Mouse (Mus musculus) ES-E14 (cell line): ENCODE measurements around the gene Apol8. TPM values are rescaled to one million over a fixed set of nuclear protein-coding genes. Genes with fewer than 3 reads are reported as not detected.

Source experiments
- DNase-seq: peaks from one replicate; pipeline ENCODE4 v3.0.0-alpha.2; 2013; ENCODE audit warnings: low read depth, low spot score
- H3K27ac ChIP-seq: 2 replicates; pipeline ENCODE4 v1.5.1; 2012; ENCODE audit warnings: low read depth, mild to moderate bottlenecking, low read length, moderate library complexity, mixed read lengths; ENCODE audit not compliant: poor library complexity, insufficient read depth, severe bottlenecking
- H3K36me3 ChIP-seq: 2 replicates; pipeline ENCODE4 v1.6.1; 2012; ENCODE audit warnings: mild to moderate bottlenecking, low read length, moderate library complexity, mixed read lengths; ENCODE audit not compliant: control insufficient read depth, poor library complexity, insufficient read depth, severe bottlenecking
- H3K4me1 ChIP-seq, 2 experiments: fragments of 150-350 bp in 1 of 2; sonication (generic) in 1 of 2; 2 replicates each; pipeline ENCODE4 v1.6.1; 2012; ENCODE audit warnings: low read length in 2 of 2, mild to moderate bottlenecking in 1 of 2, mixed read lengths in 1 of 2; ENCODE audit not compliant: control insufficient read depth in 2 of 2, insufficient read depth in 2 of 2, poor library complexity in 1 of 2
- H3K4me3 ChIP-seq, 2 experiments: fragments of 150-350 bp in 1 of 2; sonication (generic) in 1 of 2; 2 replicates each; pipeline ENCODE4 v1.5.1; 2012; ENCODE audit warnings: low read length in 2 of 2, low read depth in 1 of 2, mild to moderate bottlenecking in 1 of 2, mixed read lengths in 1 of 2; ENCODE audit not compliant: insufficient read depth in 1 of 2, poor library complexity in 1 of 2, severe bottlenecking in 1 of 2
- H3K9ac ChIP-seq: 2 replicates; pipeline ENCODE4 v1.6.1; 2012; ENCODE audit warnings: low read depth, mild to moderate bottlenecking, low read length, mixed read lengths; ENCODE audit not compliant: poor library complexity, insufficient read depth, severe bottlenecking
- H3K9me3 ChIP-seq: fragments of 150-350 bp; sonication (generic); 2 replicates; pipeline ENCODE4 v1.6.1; 2012; ENCODE audit warnings: low read depth, mild to moderate bottlenecking, low read length; ENCODE audit not compliant: control insufficient read depth, insufficient read depth
- CHD2 ChIP-seq: IDR thresholded peaks from 2 replicates; pipeline ENCODE4 v1.6.1; 2014; ENCODE audit warnings: mild to moderate bottlenecking, low read depth, low read length, inconsistent platforms
- HCFC1 ChIP-seq: IDR thresholded peaks from 2 replicates; pipeline ENCODE4 v1.6.1; 2012; ENCODE audit warnings: low read length, inconsistent platforms, borderline replicate concordance; ENCODE audit not compliant: insufficient read depth
- MAFK ChIP-seq: IDR thresholded peaks from 2 replicates; pipeline ENCODE4 v1.6.1; 2014; ENCODE audit warnings: mild to moderate bottlenecking, low read depth, low read length, inconsistent platforms; ENCODE audit not compliant: insufficient read depth
- ZC3H11A ChIP-seq: IDR thresholded peaks from 2 replicates; pipeline ENCODE4 v1.6.1; 2012; ENCODE audit warnings: low read depth, mild to moderate bottlenecking, inconsistent platforms, low read length, borderline replicate concordance
- ZNF384 ChIP-seq: IDR thresholded peaks from 2 replicates; pipeline ENCODE4 v1.6.1; 2012; ENCODE audit warnings: low read depth, low read length, inconsistent platforms
- in situ Hi-C, 2 experiments: fragments of 600-800 bp; cut with MboI; formaldehyde crosslinking; loops; one replicate each; pipeline ENCODE4 v1.15.1; 2025; ENCODE audit warnings: low sequenced_read_pairs in 2 of 2, inconsistent platforms in 1 of 2; ENCODE audit not compliant: unreplicated experiment in 2 of 2
- total RNA-seq: library from RNA; depleted of rRNA; stranded (reverse); fragments of 300-350 nt; gene quantifications from 2 replicates; pipeline ENCODE4 v1.2.3, GENCODE M21; 2012

Apol8 gene
- total RNA-seq, 1 experiment, result 1.8 TPM

- Histone ChIP-seq H3K4me1 (peaks cover 0 to 5% of the 10 kb centered on the region in 2 experiments; a peak in 1 of 4 replicates), H3K9ac (no peak overlapping the region), H3K36me3 (peaks cover 6% of the 10 kb centered on the region; the same call in 1 of the 2 replicates), H3K27ac (no peak overlapping the region), H3K4me3 (no peak overlapping the region), H3K9me3 (no peaks in the 10 kb centered on the region)
- in situ Hi-C loops, result no loop called here
- TF ChIP-seq CHD2, result no peak
- TF ChIP-seq MAFK, result no peak
- TF ChIP-seq ZC3H11A, result no peak
- no peak for TF ChIP-seq HCFC1
- no peak for TF ChIP-seq ZNF384
- no peak for DNase-seq
These were observed 722 bp downstream of the Apol8 start for GRCm38 (mm10) chr15:77756081-77756480.

- H3K9ac ChIP-seq, result no peak overlapping the region
- no peak overlapping the region for H3K27ac ChIP-seq
- no peak for DNase-seq
- TF ChIP-seq ZC3H11A (no peak), HCFC1 (no peak), MAFK (no peak), CHD2 (no peak), ZNF384 (no peak)
- H3K9me3 ChIP-seq, result no peaks in the 10 kb centered on the region
- no peak overlapping the region for H3K4me3 ChIP-seq
- peaks cover 0 to 4% of the 10 kb centered on the region in 2 experiments; a peak in 1 of 4 replicates for H3K4me1 ChIP-seq
- H3K36me3 ChIP-seq, result peaks cover under 1% of the 10 kb centered on the region; the same call in 1 of the 2 replicates
- in situ Hi-C loops, result no loop called here
These were observed 1.7 kb downstream of the Apol8 start for GRCm38 (mm10) chr15:77755132-77755531.

- no peaks in the 10 kb centered on the region for H3K9me3 ChIP-seq
- H3K4me1 ChIP-seq, result peaks cover 0 to 3% of the 10 kb centered on the region in 2 experiments; a peak in 1 of 4 replicates
- no peak for DNase-seq
- no peaks in the 10 kb centered on the region for H3K36me3 ChIP-seq
- in situ Hi-C loops, result no loop called here
- no peak overlapping the region for H3K9ac ChIP-seq
- H3K4me3 ChIP-seq, result no peak overlapping the region
- no peak overlapping the region for H3K27ac ChIP-seq
- no peak for TF ChIP-seq ZC3H11A
- no peak for TF ChIP-seq MAFK
- no peak for TF ChIP-seq HCFC1
- no peak for TF ChIP-seq CHD2
- TF ChIP-seq ZNF384, result no peak
These were observed 4.4 kb downstream of the Apol8 start for GRCm38 (mm10) chr15:77752443-77752842.

GRCm38 (mm10) chr15:77750461-77750860, 6.3 kb downstream of the Apol8 start:
- Histone ChIP-seq H3K9me3 (no peaks in the 10 kb centered on the region), H3K4me1 (peaks cover 0 to 3% of the 10 kb centered on the region in 2 experiments; a peak in 1 of 4 replicates), H3K4me3 (no peak overlapping the region), H3K27ac (no peak overlapping the region), H3K36me3 (no peaks in the 10 kb centered on the region), H3K9ac (no peak overlapping the region)
- in situ Hi-C loops, result no loop called here
- DNase-seq, result peak; percentile 58
- TF ChIP-seq ZC3H11A (peak; percentile 3; the same call in 1 of the 2 replicates), CHD2 (no peak)

- H3K4me1 ChIP-seq, result no peaks in the 10 kb centered on the region
- DNase-seq, result no peak
- no peak overlapping the region for H3K4me3 ChIP-seq
- no peak overlapping the region for H3K27ac ChIP-seq
- H3K9me3 ChIP-seq, result no peaks in the 10 kb centered on the region
- in situ Hi-C loops, result no loop called here
- TF ChIP-seq HCFC1 (no peak), MAFK (no peak), ZNF384 (no peak), ZC3H11A (no peak), CHD2 (no peak)
- no peaks in the 10 kb centered on the region for H3K36me3 ChIP-seq
- no peak overlapping the region for H3K9ac ChIP-seq
These were observed 7.1 kb downstream of the Apol8 start for GRCm38 (mm10) chr15:77749717-77750116.
